Mouse (Mus musculus) MEL-GATA-1-ER (cell line): ENCODE measurements around the gene Ano2.

Source experiments
- DNase-seq: peaks from one replicate; pipeline ENCODE4 v3.0.0-alpha.2; 2012; ENCODE audit warnings: low read depth; ENCODE audit errors: extremely low read depth

The Ano2 gene

DNA sequence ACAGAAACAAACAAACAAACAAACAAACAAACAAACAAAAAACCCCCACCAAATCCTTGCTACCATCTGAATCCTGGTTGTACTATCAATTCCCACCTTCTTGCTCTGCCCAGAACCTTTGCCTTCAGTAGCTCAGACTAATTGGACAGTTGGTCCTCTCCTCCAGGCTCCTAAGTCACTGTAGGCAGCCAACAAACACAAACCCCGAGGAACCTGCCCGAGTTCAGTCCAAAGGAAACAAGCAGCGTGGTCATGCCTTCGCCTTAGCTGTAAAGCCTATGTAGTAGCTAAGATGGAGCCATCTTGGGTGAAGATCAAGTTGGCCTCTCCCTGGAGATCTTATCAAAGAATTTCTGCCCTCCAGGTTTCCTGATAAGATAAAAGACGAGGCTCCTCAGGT is 362.9 kb downstream of the Ano2 start:
- no peak for DNase-seq

GRCm38 (mm10) chr6:126057706-126058105 is 367.5 kb downstream of the Ano2 start:
- no peak for DNase-seq

DNA sequence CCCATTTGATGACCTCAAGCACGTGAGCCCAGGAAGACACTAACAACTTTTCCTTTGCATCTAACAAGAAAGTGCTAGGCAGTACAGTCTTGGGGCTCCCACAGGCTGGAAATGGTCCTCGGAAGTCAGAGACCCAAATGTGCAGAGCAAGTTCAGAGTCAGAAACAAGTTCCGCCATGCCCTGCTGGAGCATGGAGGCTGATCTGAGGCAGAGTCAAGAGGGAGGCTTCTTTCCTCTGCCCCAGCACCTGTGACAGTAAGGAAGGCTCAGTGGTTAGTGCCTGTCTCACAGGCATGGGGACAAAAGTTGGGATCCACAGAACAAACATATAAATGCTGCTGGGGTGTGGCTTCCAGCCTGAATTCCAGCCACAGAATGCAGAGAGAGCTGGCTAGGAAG is 390.3 kb downstream of the Ano2 start:
- no peak for DNase-seq

DNA sequence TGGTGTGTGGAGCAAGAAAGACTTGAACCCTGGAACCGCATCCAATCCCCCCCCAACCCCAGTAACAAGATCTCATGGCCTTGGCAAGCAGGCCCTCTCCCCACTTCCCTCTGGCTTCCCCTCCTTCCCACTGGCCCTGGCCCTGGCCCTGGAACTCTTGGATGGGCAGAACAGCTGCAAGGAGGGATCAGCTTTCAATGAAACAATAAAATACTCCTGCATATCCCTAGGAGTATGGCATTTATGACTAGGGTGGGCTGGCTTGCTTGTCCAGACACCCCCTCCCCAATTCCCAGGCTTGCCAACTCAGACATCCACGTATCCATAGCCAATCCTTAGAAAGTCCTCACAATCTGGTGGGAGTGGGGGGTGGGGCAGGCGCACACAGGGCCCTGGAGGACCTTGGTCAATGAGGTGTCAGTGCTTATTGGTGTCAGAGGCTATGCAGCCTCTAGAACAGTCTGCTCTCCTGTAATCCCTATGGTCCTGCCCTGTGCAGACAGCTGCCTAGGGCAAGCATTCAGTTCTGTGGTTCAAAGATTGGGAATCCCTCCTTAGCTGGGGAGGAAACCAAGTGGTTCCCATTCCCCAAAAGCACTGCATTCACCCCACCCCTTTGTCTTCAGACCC is 396.2 kb downstream of the Ano2 start:
- no peak for DNase-seq

DNA sequence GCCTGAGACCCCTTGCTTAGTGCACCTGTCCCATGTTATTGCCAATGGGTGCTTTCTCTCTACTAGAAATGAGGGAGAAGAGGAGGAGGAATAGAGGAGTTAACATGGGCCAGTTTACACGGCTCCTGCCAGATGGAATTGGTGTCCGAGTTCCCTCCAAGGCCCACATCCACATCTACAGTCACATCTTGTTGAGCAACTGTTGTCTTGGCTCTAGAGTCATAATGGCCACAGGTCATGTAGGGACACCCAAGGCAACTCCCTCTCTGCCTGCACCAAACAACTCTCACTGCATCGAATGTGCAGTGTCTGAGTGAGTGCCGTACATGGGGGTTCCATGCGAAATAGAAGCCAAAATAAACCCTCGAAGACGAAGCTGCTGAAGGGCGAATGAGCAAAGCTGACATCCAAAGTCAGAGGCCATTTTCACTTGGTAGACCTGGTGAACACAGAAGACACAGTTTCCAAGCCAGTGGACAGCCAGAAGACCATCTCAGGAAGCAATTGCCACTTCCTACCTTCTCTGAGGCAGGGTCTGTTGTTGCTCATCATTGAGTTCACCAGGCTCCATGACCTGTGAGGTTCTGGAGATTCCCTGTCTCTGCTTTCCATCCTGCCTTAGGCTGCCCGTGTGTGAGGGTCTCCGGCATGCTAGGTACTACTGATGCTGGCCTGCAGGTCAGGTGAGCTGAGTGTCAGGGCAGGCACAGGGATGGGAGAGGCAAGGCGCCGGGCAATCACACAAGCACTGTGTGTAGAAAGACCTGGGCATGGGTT is 398.5 kb downstream of the Ano2 start:
- no peak for DNase-seq
